Comparison of ENCODE assay signal across 15 mouse cellular contexts in the genomic region with DNA sequence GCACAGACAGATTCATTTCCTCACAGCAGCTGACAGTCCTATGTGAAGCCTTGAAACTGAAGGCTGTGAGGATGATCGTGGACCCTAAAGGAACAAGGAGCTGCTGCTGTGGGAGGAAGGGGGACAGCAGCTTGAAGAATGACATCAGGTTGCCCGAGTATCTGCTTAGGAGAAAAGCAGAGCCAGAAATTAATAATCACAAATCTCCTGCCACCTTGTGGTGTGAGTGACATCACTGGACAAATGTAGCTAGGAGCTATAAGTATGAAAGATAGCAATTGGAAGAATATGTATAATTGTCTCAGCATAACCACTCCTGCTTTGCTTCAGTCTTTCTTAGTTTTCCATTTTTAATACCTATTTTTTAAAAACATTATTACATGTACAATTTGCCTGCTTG.
DNase-seq lines count a peak whose midpoint lies in the region; ATAC-seq and TF ChIP-seq lines count a peak whose summit lies in the region.
"Had no signal": no experiment of that assay in that cellular context is flagged by ENCODE, and none has a peak within 500 bp of the region (broad histone marks: within the 10 kb centered on the region; RNA-seq: fewer than 3 reads in every experiment).

No protein-coding gene starts in this region.

- no peak for ATAC-seq in forebrain, embryonic 14.5 days
- no peak for ATAC-seq in forebrain, embryonic 11.5 days (replicated peaks; ENCODE audit: low FRiP score)
- ATAC-seq in lung, embryonic 14.5 days (ENCODE audit: insufficient read depth), result no peak
- no peak for ATAC-seq in kidney, embryonic 14.5 days (ENCODE audit: low FRiP score, low TSS enrichment)

- WGBS in forebrain, embryonic 14.5 days, result 60% methylated on average over 2 of the region's 2 CpGs
- 72% methylated on average over 2 of the region's 2 CpGs for WGBS in forebrain, embryonic 11.5 days
- 24% methylated on average over 2 of the region's 2 CpGs for WGBS in lung, embryonic 14.5 days
- WGBS in kidney, embryonic 14.5 days, result 56% methylated on average over 2 of the region's 2 CpGs

- H3K27ac ChIP-seq in forebrain, embryonic 14.5 days (ENCODE audit: low read depth, low read length), result no peak overlapping the region
- H3K27ac ChIP-seq in forebrain, embryonic 11.5 days (ENCODE audit: low read depth, low read length), result no peak overlapping the region
- no peak overlapping the region for H3K27ac ChIP-seq in lung, embryonic 14.5 days (ENCODE audit: low read depth)
- no peak overlapping the region for H3K27ac ChIP-seq in kidney, embryonic 14.5 days (ENCODE audit: low read depth, low read length)
- H3K27ac ChIP-seq: gastrocnemius, adult 2 months; heart, adult 2 months; lung, embryonic 15.5 days had no signal

- H3K36me3 ChIP-seq in forebrain, embryonic 14.5 days (ENCODE audit: control insufficient read depth, insufficient read depth, low read length), result no peaks in the 10 kb centered on the region
- H3K36me3 ChIP-seq in forebrain, embryonic 11.5 days (ENCODE audit: control insufficient read depth, insufficient read depth, low read length), result no peaks in the 10 kb centered on the region
- no peaks in the 10 kb centered on the region for H3K36me3 ChIP-seq in lung, embryonic 14.5 days (ENCODE audit: insufficient read depth)
- H3K36me3 ChIP-seq in kidney, embryonic 14.5 days (ENCODE audit: control insufficient read depth, insufficient read depth, low read length), result no peaks in the 10 kb centered on the region
- H3K36me3 ChIP-seq: lung, embryonic 15.5 days had no signal

- no peaks in the 10 kb centered on the region for H3K9me3 ChIP-seq in forebrain, embryonic 14.5 days (replicated peaks; ENCODE audit: control insufficient read depth, low read length)
- no peaks in the 10 kb centered on the region for H3K9me3 ChIP-seq in forebrain, embryonic 11.5 days (ENCODE audit: control insufficient read depth, low read length)
- H3K9me3 ChIP-seq in lung, embryonic 14.5 days (ENCODE audit: low read depth, low read length), result no peaks in the 10 kb centered on the region
- H3K9me3 ChIP-seq in kidney, embryonic 14.5 days (ENCODE audit: control insufficient read depth, low read length), result no peaks in the 10 kb centered on the region
- H3K9me3 ChIP-seq: lung, embryonic 15.5 days; megakaryocyte, embryonic 14.5 days had no signal

- H3K4me3 ChIP-seq in forebrain, embryonic 14.5 days (ENCODE audit: low read depth, low read length), result no peak overlapping the region
- no peak overlapping the region for H3K4me3 ChIP-seq in forebrain, embryonic 11.5 days (ENCODE audit: low read depth, low read length)
- no peak overlapping the region for H3K4me3 ChIP-seq in lung, embryonic 14.5 days (ENCODE audit: low read depth, low read length)
- no peak overlapping the region for H3K4me3 ChIP-seq in kidney, embryonic 14.5 days (ENCODE audit: low read length)
- H3K4me3 ChIP-seq: gastrocnemius, adult 2 months; heart, adult 2 months; lung, embryonic 15.5 days; megakaryocyte, embryonic 14.5 days had no signal

- H3K4me2 ChIP-seq in forebrain, embryonic 14.5 days (ENCODE audit: low read length), result no peak overlapping the region
- H3K4me2 ChIP-seq in forebrain, embryonic 11.5 days (ENCODE audit: low read depth, low read length, severe bottlenecking), result no peak overlapping the region
- H3K4me2 ChIP-seq in lung, embryonic 14.5 days, result no peak overlapping the region
- H3K4me2 ChIP-seq in kidney, embryonic 14.5 days (replicated peaks; ENCODE audit: low read depth, low read length), result no peak overlapping the region
- H3K4me2 ChIP-seq: lung, embryonic 15.5 days had no signal

- no peaks in the 10 kb centered on the region for H3K4me1 ChIP-seq in forebrain, embryonic 14.5 days (ENCODE audit: control insufficient read depth, insufficient read depth, low read length)
- no peaks in the 10 kb centered on the region for H3K4me1 ChIP-seq in forebrain, embryonic 11.5 days (replicated peaks; ENCODE audit: control insufficient read depth, insufficient read depth, low read length)
- H3K4me1 ChIP-seq in lung, embryonic 14.5 days (ENCODE audit: insufficient read depth), result no peaks in the 10 kb centered on the region
- H3K4me1 ChIP-seq in kidney, embryonic 14.5 days (ENCODE audit: control insufficient read depth, insufficient read depth, low read length), result no peaks in the 10 kb centered on the region
- H3K4me1 ChIP-seq: lung, embryonic 15.5 days had no signal

- no peak for TF ChIP-seq CTCF in lung, embryonic 14.5 days (IDR thresholded peaks at IDR 0.05; ENCODE audit: low read depth)
- TF ChIP-seq CTCF in brain, embryonic 14.5 days (IDR thresholded peaks at IDR 0.05; ENCODE audit: borderline replicate concordance, extremely low read depth, insufficient read depth, insufficient read length), result peak; percentile 12; the same call in 1 of the 2 replicates

- H3K9ac ChIP-seq in forebrain, embryonic 14.5 days (ENCODE audit: low read length), result no peak overlapping the region
- H3K9ac ChIP-seq in forebrain, embryonic 11.5 days (ENCODE audit: low read length), result no peak overlapping the region
- H3K9ac ChIP-seq in lung, embryonic 14.5 days, result no peak overlapping the region
- no peak overlapping the region for H3K9ac ChIP-seq in kidney, embryonic 14.5 days (ENCODE audit: low read depth, low read length)
- H3K9ac ChIP-seq: lung, embryonic 15.5 days had no signal

- no peaks in the 10 kb centered on the region for H3K27me3 ChIP-seq in forebrain, embryonic 14.5 days (replicated peaks; ENCODE audit: control insufficient read depth, insufficient read depth, low read length)
- H3K27me3 ChIP-seq in forebrain, embryonic 11.5 days (ENCODE audit: control insufficient read depth, insufficient read depth, low read length), result no peaks in the 10 kb centered on the region
- no peaks in the 10 kb centered on the region for H3K27me3 ChIP-seq in lung, embryonic 14.5 days (ENCODE audit: insufficient read depth, low read length)
- H3K27me3 ChIP-seq in kidney, embryonic 14.5 days (ENCODE audit: control insufficient read depth, insufficient read depth, low read length), result no peaks in the 10 kb centered on the region
- H3K27me3 ChIP-seq: lung, embryonic 15.5 days; megakaryocyte, embryonic 14.5 days had no signal

- TF ChIP-seq POLR2A in brain, embryonic 14.5 days (IDR thresholded peaks at IDR 0.05; ENCODE audit: borderline replicate concordance, extremely low read depth, insufficient read depth, insufficient read length, poor library complexity, severe bottlenecking), result no peak

- peak; percentile 41 for DNase-seq in forebrain, embryonic 14.5 days (ENCODE audit: low spot score)
- DNase-seq in forebrain, embryonic 11.5 days (ENCODE audit: low spot score), result no peak
- peak; percentile 10 for DNase-seq in lung, embryonic 14.5 days
- no peak for DNase-seq in lung, postnatal 36 days
- DNase-seq in A20 (ENCODE audit: low read depth, low spot score), result peak; percentile 16
- peak; percentile 64 for DNase-seq in brain, embryonic 14.5 days (ENCODE audit: low read depth)
- no peak for DNase-seq in B cell, adult 2 months
- DNase-seq: adrenal gland, postnatal 25 days; gastrocnemius, adult 2 months; heart, adult 2 months; heart, postnatal 36 days; thymus, postnatal 14 days had no signal

Comparison
In these comparisons a context has a peak if more than half of its experiments do, and no peak if none do; other contexts are left out.
1. DNase-seq: peak in forebrain, embryonic 14.5 days (single experiment), lung, embryonic 14.5 days (single experiment), A20 (single experiment) and brain, embryonic 14.5 days (single experiment); none in forebrain, embryonic 11.5 days (single experiment), lung, postnatal 36 days (single experiment) and B cell, adult 2 months (0 of 2).